Mouse (Mus musculus) lung, embryonic 16.5 days (tissue): ENCODE results near the gene Jade1. TPM values are rescaled to one million over a fixed set of nuclear protein-coding genes. Genes with fewer than 3 reads are reported as not detected.

ENCODE experiments used
- ATAC-seq: fragments of 200-750 bp; cut with Nextera tagmentation; 2 replicates; pipeline ENCODE4 v1.8.0; 2017; ENCODE audit warnings: low read depth, mild to moderate bottlenecking, moderate library complexity
- H3K27ac ChIP-seq: fragments of 300-500 bp; sonication (generic); 2 replicates; pipeline ENCODE4 v1.5.1; 2014; ENCODE audit warnings: mild to moderate bottlenecking, control low read depth, low read length
- H3K27me3 ChIP-seq: fragments of 300-500 bp; sonication (generic); 2 replicates; pipeline ENCODE4 v1.6.1; 2014; ENCODE audit warnings: low read depth, low read length, mixed read lengths; ENCODE audit not compliant: control insufficient read depth, insufficient read depth
- H3K36me3 ChIP-seq: fragments of 300-500 bp; sonication (generic); 2 replicates; pipeline ENCODE4 v1.6.1; 2014; ENCODE audit warnings: low read length; ENCODE audit not compliant: control insufficient read depth, insufficient read depth
- H3K4me1 ChIP-seq: fragments of 300-500 bp; sonication (generic); replicated peaks from 2 replicates; pipeline ENCODE4 v1.6.1; 2014; ENCODE audit warnings: low read length, mixed read lengths; ENCODE audit not compliant: control insufficient read depth, insufficient read depth
- H3K4me2 ChIP-seq: fragments of 300-500 bp; sonication (generic); 2 replicates; pipeline ENCODE4 v1.6.1; 2014; ENCODE audit warnings: low read depth, low read length, control low read depth
- H3K4me3 ChIP-seq: fragments of 300-500 bp; sonication (generic); 2 replicates; pipeline ENCODE4 v1.5.1; 2014; ENCODE audit warnings: mild to moderate bottlenecking, low read length, control low read depth
- H3K9ac ChIP-seq: fragments of 300-500 bp; sonication (generic); 2 replicates; pipeline ENCODE4 v1.6.1; 2014; ENCODE audit warnings: low read length, control low read depth
- H3K9me3 ChIP-seq: fragments of 300-500 bp; sonication (generic); 2 replicates; pipeline ENCODE4 v1.6.1; 2016; ENCODE audit warnings: low read length; ENCODE audit not compliant: control insufficient read depth
- WGBS: fragments of 180-500 bp; shearing (Covaris S2); extraction: QIAGEN DNeasy Blood & Tissue Kit; methylation state at CpG from one replicate; pipeline ENCODE4 v1.1.7; 2014; 5-methylcytosine and 5-hydroxymethylcytosine counted together
- polyA plus RNA-seq: library from polyadenylated mRNA; unstranded; fragments of >200 nt; fragmentation: Nextera tagmentation; extraction: Ambion mirVana; gene quantifications from 2 replicates; pipeline ENCODE4 v1.2.1, GENCODE M21; 2015

Jade1 gene
- polyA plus RNA-seq, 1 experiment from 2014 or later, result 7.1 TPM

- ATAC-seq, result peak; percentile 26; the same call in 1 of the 2 replicates
- Histone ChIP-seq H3K27ac (no peak overlapping the region), H3K4me3 (no peak overlapping the region), H3K9me3 (no peaks in the 10 kb centered on the region), H3K9ac (no peak overlapping the region), H3K27me3 (no peaks in the 10 kb centered on the region), H3K4me1 (no peaks in the 10 kb centered on the region), H3K4me2 (no peak overlapping the region), H3K36me3 (peaks cover 6% of the 10 kb centered on the region; the same call in 1 of the 2 replicates)
- WGBS, result 85% methylated on average over 14 of the region's 14 CpGs
These were observed 44.5 kb downstream of the Jade1 start for GRCm38 (mm10) chr3:41599806-41600589.

- Histone ChIP-seq H3K36me3 (peaks cover 9% of the 10 kb centered on the region; the same call in 1 of the 2 replicates), H3K9ac (no peak overlapping the region), H3K4me3 (no peak overlapping the region), H3K4me2 (no peak overlapping the region), H3K27me3 (no peaks in the 10 kb centered on the region), H3K4me1 (no peaks in the 10 kb centered on the region), H3K9me3 (no peaks in the 10 kb centered on the region), H3K27ac (no peak overlapping the region)
- no peak for ATAC-seq
- WGBS, result 83% methylated on average over 9 of the region's 9 CpGs
These were observed 45.9 kb downstream of the Jade1 start for GRCm38 (mm10) chr3:41601226-41602020.

DNA sequence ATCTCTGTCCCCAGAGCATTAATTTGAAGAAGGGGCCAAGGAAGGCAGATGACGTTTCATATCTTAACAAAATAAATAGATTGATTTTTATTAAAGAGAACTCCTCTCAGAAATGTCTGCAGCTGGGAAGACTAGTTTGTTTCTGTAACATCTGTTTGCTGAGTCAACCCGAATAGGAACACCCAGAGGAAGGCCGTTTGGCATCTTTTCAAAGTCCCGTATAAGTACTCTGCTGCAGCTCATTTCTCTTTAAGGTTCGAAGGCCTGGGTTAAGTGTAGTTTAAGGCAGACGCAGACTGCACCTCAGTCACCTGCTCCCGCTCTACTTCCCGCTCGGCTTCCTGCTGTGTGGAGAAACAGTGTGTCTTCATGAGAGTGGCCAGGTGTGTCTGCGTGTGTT, 47.4 kb downstream of the Jade1 start:
- ATAC-seq, result no peak
- H3K9ac ChIP-seq, result no peak overlapping the region
- H3K4me1 ChIP-seq, result no peaks in the 10 kb centered on the region
- H3K4me2 ChIP-seq, result no peak overlapping the region
- no peaks in the 10 kb centered on the region for H3K27me3 ChIP-seq
- no peak overlapping the region for H3K27ac ChIP-seq
- H3K36me3 ChIP-seq, result 0 out of 2 replicates have a peak, but pooled peaks cover 9% of the 10 kb centered on the region
- H3K9me3 ChIP-seq, result no peaks in the 10 kb centered on the region
- H3K4me3 ChIP-seq, result no peak overlapping the region
- WGBS, result 36% methylated on average over 10 of the region's 10 CpGs

DNA sequence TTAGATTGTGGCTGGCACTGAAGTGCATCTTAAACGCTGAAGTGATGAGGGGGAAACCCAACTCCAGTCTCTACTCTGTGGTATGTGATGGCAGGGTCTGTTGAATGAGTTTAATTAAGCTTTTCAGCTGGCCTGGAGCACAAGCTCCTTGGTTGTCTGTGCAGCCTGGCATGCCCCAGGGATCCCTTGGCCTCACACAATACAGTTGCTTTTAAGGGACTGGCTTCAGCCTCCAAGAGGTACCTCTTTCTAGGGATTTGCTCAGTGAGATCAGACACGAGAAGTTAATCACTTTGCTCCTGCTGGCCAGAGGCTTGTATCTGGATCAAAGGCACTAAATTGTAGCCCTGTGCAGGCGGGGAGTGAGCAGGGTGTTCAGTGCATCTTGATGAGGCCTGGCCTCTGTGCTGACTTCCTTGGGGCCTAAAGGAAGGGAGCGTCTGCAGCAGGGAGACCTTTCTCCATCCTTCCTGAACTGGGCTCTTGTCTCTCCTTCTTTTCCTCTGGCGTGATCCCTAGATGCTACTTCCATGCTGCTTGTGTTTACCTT, 48.0 kb downstream of the Jade1 start:
- no peaks in the 10 kb centered on the region for H3K4me1 ChIP-seq
- no peaks in the 10 kb centered on the region for H3K9me3 ChIP-seq
- H3K4me2 ChIP-seq, result no peak overlapping the region
- H3K27me3 ChIP-seq, result no peaks in the 10 kb centered on the region
- no peak overlapping the region for H3K4me3 ChIP-seq
- 68% methylated on average over 5 of the region's 5 CpGs for WGBS
- ATAC-seq, result no peak
- 0 out of 2 replicates have a peak, but pooled peaks cover 9% of the 10 kb centered on the region for H3K36me3 ChIP-seq
- no peak overlapping the region for H3K27ac ChIP-seq
- no peak overlapping the region for H3K9ac ChIP-seq

GRCm38 (mm10) chr3:41604629-41605321, 49.2 kb downstream of the Jade1 start:
- H3K4me1 ChIP-seq, result no peaks in the 10 kb centered on the region
- 82% methylated on average over 12 of the region's 12 CpGs for WGBS
- H3K27ac ChIP-seq, result no peak overlapping the region
- no peaks in the 10 kb centered on the region for H3K9me3 ChIP-seq
- H3K27me3 ChIP-seq, result no peaks in the 10 kb centered on the region
- no peak for ATAC-seq
- H3K4me3 ChIP-seq, result no peak overlapping the region
- H3K4me2 ChIP-seq, result no peak overlapping the region
- 0 out of 2 replicates have a peak, but pooled peaks cover 5% of the 10 kb centered on the region for H3K36me3 ChIP-seq
- no peak overlapping the region for H3K9ac ChIP-seq

DNA sequence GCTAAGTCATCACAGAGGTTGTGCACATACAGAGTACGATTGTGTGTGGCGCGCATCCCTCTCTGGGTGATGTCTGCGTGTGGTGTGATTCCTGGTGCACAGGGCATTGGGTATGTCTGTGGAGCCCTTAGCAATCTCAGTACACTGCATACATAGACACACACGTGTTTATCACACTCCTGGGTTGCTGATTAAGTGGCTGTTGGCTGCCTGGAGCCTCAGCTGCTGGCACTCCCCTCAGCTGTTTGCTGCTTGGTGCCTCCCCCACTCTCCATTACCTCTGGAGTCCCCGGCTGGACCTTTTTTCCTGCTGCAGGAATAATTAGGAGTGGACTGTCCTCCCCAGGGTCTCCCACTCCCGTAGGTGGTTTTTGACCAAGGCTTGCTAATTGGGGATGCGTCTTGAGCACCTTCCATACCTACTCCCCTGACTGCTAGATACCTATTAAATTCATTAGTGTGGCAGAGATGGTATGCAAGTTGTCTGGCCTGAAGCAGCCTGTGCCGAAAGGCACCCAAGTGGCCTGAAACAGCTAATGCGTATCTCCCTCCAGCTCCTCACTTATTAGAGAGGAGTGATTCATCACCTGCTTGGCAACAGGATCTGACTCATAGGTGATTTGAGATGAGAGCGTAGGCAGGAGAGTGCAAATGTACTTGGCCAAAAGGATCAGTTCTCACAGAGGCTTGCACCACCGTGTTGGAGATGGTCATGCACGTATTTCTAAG, 50.2 kb downstream of the Jade1 start:
- Histone ChIP-seq H3K4me3 (no peak overlapping the region), H3K4me2 (no peak overlapping the region), H3K9ac (no peak overlapping the region), H3K27ac (no peak overlapping the region), H3K9me3 (no peaks in the 10 kb centered on the region), H3K36me3 (0 out of 2 replicates have a peak, but pooled peaks cover 10% of the 10 kb centered on the region), H3K4me1 (no peaks in the 10 kb centered on the region), H3K27me3 (no peaks in the 10 kb centered on the region)
- 80% methylated on average over 13 of the region's 13 CpGs for WGBS
- no peak for ATAC-seq

GRCm38 (mm10) chr3:41606330-41606664, 50.8 kb downstream of the Jade1 start:
- no peaks in the 10 kb centered on the region for H3K9me3 ChIP-seq
- H3K4me3 ChIP-seq, result no peak overlapping the region
- no peaks in the 10 kb centered on the region for H3K4me1 ChIP-seq
- 73% methylated on average over 4 of the region's 4 CpGs for WGBS
- 0 out of 2 replicates have a peak, but pooled peaks cover 10% of the 10 kb centered on the region for H3K36me3 ChIP-seq
- no peaks in the 10 kb centered on the region for H3K27me3 ChIP-seq
- no peak overlapping the region for H3K27ac ChIP-seq
- no peak for ATAC-seq
- H3K4me2 ChIP-seq, result no peak overlapping the region
- no peak overlapping the region for H3K9ac ChIP-seq

- no peak for ATAC-seq
- Histone ChIP-seq H3K27ac (no peak overlapping the region), H3K4me1 (no peaks in the 10 kb centered on the region), H3K36me3 (peaks cover 10% of the 10 kb centered on the region; the same call in 1 of the 2 replicates), H3K4me2 (no peak overlapping the region), H3K4me3 (no peak overlapping the region), H3K9ac (no peak overlapping the region), H3K27me3 (no peaks in the 10 kb centered on the region), H3K9me3 (no peaks in the 10 kb centered on the region)
- 85% methylated on average over 9 of the region's 9 CpGs for WGBS
These were observed 51.5 kb downstream of the Jade1 start for GRCm38 (mm10) chr3:41607050-41607449.
